Mouse (Mus musculus): Measurements from ENCODE around the gene Nebl. TPM values are rescaled to one million over a fixed set of nuclear protein-coding genes. Genes with fewer than 3 reads are reported as not detected.

Gene Nebl
- polyA plus RNA-seq, 1 experiment, result 1.2 TPM

GRCm38 (mm10) chr2:17460434-17460833, 270.8 kb downstream of the Nebl start:
- Histone ChIP-seq H3K4me3 (ENCODE audit: low read depth, low read length) (no peak overlapping the region), H3K36me3 (ENCODE audit: control insufficient read depth, insufficient read depth, low read length, poor library complexity, severe bottlenecking) (no peaks in the 10 kb centered on the region), H3K27me3 (ENCODE audit: control insufficient read depth, insufficient read depth, low read length, poor library complexity, severe bottlenecking) (no peaks in the 10 kb centered on the region), H3K9me3 (replicated peaks; ENCODE audit: control insufficient read depth, insufficient read depth, low read length, poor library complexity, severe bottlenecking) (no peaks in the 10 kb centered on the region), H3K9ac (ENCODE audit: low read depth, poor library complexity, severe bottlenecking) (no peak overlapping the region), H3K4me1 (ENCODE audit: control insufficient read depth, insufficient read depth, low read length) (no peaks in the 10 kb centered on the region), H3K27ac (ENCODE audit: insufficient read depth, low read length) (no peak overlapping the region)
- TF ChIP-seq POLR2A (IDR thresholded peaks at IDR 0.05; ENCODE audit: insufficient read depth, low read length) (no peak), EP300 (IDR thresholded peaks at IDR 0.05; ENCODE audit: insufficient read depth, low read depth, low read length) (no peak), CTCF (IDR thresholded peaks at IDR 0.05; ENCODE audit: low read depth, low read length) (no peak)

DNA sequence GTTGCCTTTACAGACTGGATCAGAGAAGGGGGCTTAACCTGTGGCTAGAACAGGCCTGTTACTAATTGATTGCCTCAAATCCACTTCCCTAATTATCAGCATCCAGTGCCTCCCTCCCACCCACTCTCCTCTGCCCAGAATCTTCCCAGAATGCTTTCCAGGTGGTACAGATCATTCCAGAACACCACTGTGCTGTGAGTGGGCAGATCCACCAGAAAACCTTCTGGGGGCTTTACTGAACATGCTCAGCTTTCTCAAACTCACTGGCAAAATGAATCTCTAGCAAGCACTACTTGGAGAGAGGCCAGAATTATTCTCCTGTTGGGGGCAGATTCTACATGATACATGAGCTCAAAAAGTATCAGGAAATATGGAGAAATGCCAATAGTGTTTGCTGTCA, 277.6 kb downstream of the Nebl start:
- no peaks in the 10 kb centered on the region for H3K36me3 ChIP-seq (ENCODE audit: control insufficient read depth, insufficient read depth, low read length, poor library complexity, severe bottlenecking)
- TF ChIP-seq POLR2A (IDR thresholded peaks at IDR 0.05; ENCODE audit: insufficient read depth, low read length) (no peak), EP300 (IDR thresholded peaks at IDR 0.05; ENCODE audit: insufficient read depth, low read depth, low read length) (no peak), CTCF (IDR thresholded peaks at IDR 0.05; ENCODE audit: low read depth, low read length) (no peak)
- H3K27ac ChIP-seq (ENCODE audit: insufficient read depth, low read length), result no peak overlapping the region
- H3K4me1 ChIP-seq (ENCODE audit: control insufficient read depth, insufficient read depth, low read length), result no peaks in the 10 kb centered on the region
- H3K9ac ChIP-seq (ENCODE audit: low read depth, poor library complexity, severe bottlenecking), result no peak overlapping the region
- H3K27me3 ChIP-seq (ENCODE audit: control insufficient read depth, insufficient read depth, low read length, poor library complexity, severe bottlenecking), result no peaks in the 10 kb centered on the region
- no peak overlapping the region for H3K4me3 ChIP-seq (ENCODE audit: low read depth, low read length)
- H3K9me3 ChIP-seq (replicated peaks; ENCODE audit: control insufficient read depth, insufficient read depth, low read length, poor library complexity, severe bottlenecking), result no peaks in the 10 kb centered on the region

DNA sequence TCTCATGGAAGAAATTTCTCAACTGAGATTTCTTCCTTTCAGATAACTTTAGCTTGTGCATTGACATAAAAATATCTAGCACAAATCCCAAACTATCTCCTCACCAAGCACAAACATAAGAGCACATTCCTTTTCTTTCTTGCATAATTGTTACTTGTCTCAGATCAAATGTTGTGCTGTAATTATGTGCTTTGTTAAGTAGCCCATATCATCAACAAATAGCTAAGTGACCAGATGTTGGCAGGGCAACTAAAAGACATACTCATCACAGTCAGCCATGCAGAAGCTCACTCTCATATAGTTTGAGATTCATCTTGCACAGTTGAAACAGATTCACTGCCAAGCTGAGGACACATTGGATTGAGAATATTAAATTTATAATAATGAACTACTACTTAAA, 282.9 kb downstream of the Nebl start:
- no peak overlapping the region for H3K9ac ChIP-seq (ENCODE audit: low read depth, poor library complexity, severe bottlenecking)
- no peaks in the 10 kb centered on the region; the same call in 1 of the 2 replicates for H3K9me3 ChIP-seq (replicated peaks; ENCODE audit: control insufficient read depth, insufficient read depth, low read length, poor library complexity, severe bottlenecking)
- no peaks in the 10 kb centered on the region for H3K4me1 ChIP-seq (ENCODE audit: control insufficient read depth, insufficient read depth, low read length)
- H3K36me3 ChIP-seq (ENCODE audit: control insufficient read depth, insufficient read depth, low read length, poor library complexity, severe bottlenecking), result no peaks in the 10 kb centered on the region
- H3K4me3 ChIP-seq (ENCODE audit: low read depth, low read length), result no peak overlapping the region
- no peak for TF ChIP-seq POLR2A (IDR thresholded peaks at IDR 0.05; ENCODE audit: insufficient read depth, low read length)
- no peak for TF ChIP-seq EP300 (IDR thresholded peaks at IDR 0.05; ENCODE audit: insufficient read depth, low read depth, low read length)
- no peak for TF ChIP-seq CTCF (IDR thresholded peaks at IDR 0.05; ENCODE audit: low read depth, low read length)
- H3K27me3 ChIP-seq (ENCODE audit: control insufficient read depth, insufficient read depth, low read length, poor library complexity, severe bottlenecking), result no peaks in the 10 kb centered on the region
- no peak overlapping the region for H3K27ac ChIP-seq (ENCODE audit: insufficient read depth, low read length)

DNA sequence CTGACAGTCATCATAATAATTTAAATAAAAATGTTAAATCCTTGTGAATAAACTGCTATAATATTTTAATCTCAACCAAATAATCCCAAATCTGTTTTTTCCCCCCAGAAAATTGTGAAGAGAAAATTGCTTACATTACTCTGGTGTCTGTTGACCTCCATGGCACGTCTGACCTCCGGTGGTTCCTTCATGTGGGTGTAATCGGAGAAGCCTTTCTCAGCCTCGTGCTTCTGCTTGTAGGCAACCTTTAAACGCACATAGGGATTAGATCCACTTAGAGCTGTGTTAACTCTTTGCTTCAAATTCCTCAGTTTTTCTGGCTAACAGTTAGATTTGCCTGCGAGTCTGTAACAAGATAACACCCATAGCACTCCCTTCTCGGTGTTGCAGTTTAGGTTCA, 287.7 kb downstream of the Nebl start:
- Histone ChIP-seq H3K27ac (ENCODE audit: insufficient read depth, low read length) (no peak overlapping the region), H3K4me1 (ENCODE audit: control insufficient read depth, insufficient read depth, low read length) (no peaks in the 10 kb centered on the region), H3K9me3 (replicated peaks; ENCODE audit: control insufficient read depth, insufficient read depth, low read length, poor library complexity, severe bottlenecking) (no peaks in the 10 kb centered on the region; the same call in 1 of the 2 replicates), H3K27me3 (ENCODE audit: control insufficient read depth, insufficient read depth, low read length, poor library complexity, severe bottlenecking) (no peaks in the 10 kb centered on the region), H3K9ac (ENCODE audit: low read depth, poor library complexity, severe bottlenecking) (no peak overlapping the region), H3K4me3 (ENCODE audit: low read depth, low read length) (no peak overlapping the region), H3K36me3 (ENCODE audit: control insufficient read depth, insufficient read depth, low read length, poor library complexity, severe bottlenecking) (no peaks in the 10 kb centered on the region)
- TF ChIP-seq EP300 (IDR thresholded peaks at IDR 0.05; ENCODE audit: insufficient read depth, low read depth, low read length) (no peak), POLR2A (IDR thresholded peaks at IDR 0.05; ENCODE audit: insufficient read depth, low read length) (no peak), CTCF (IDR thresholded peaks at IDR 0.05; ENCODE audit: low read depth, low read length) (no peak)

- Histone ChIP-seq H3K9me3 (replicated peaks; ENCODE audit: control insufficient read depth, insufficient read depth, low read length, poor library complexity, severe bottlenecking) (no peaks in the 10 kb centered on the region), H3K4me3 (ENCODE audit: low read depth, low read length) (no peak overlapping the region), H3K27ac (ENCODE audit: insufficient read depth, low read length) (no peak overlapping the region), H3K36me3 (ENCODE audit: control insufficient read depth, insufficient read depth, low read length, poor library complexity, severe bottlenecking) (no peaks in the 10 kb centered on the region), H3K27me3 (ENCODE audit: control insufficient read depth, insufficient read depth, low read length, poor library complexity, severe bottlenecking) (no peaks in the 10 kb centered on the region; the same call in 1 of the 2 replicates), H3K9ac (ENCODE audit: low read depth, poor library complexity, severe bottlenecking) (no peak overlapping the region), H3K4me1 (ENCODE audit: control insufficient read depth, insufficient read depth, low read length) (no peaks in the 10 kb centered on the region)
- TF ChIP-seq CTCF (IDR thresholded peaks at IDR 0.05; ENCODE audit: low read depth, low read length) (no peak), POLR2A (IDR thresholded peaks at IDR 0.05; ENCODE audit: insufficient read depth, low read length) (no peak), EP300 (IDR thresholded peaks at IDR 0.05; ENCODE audit: insufficient read depth, low read depth, low read length) (no peak)
Measured at GRCm38 (mm10) chr2:17438317-17438716, 292.9 kb downstream of the Nebl start.

DNA sequence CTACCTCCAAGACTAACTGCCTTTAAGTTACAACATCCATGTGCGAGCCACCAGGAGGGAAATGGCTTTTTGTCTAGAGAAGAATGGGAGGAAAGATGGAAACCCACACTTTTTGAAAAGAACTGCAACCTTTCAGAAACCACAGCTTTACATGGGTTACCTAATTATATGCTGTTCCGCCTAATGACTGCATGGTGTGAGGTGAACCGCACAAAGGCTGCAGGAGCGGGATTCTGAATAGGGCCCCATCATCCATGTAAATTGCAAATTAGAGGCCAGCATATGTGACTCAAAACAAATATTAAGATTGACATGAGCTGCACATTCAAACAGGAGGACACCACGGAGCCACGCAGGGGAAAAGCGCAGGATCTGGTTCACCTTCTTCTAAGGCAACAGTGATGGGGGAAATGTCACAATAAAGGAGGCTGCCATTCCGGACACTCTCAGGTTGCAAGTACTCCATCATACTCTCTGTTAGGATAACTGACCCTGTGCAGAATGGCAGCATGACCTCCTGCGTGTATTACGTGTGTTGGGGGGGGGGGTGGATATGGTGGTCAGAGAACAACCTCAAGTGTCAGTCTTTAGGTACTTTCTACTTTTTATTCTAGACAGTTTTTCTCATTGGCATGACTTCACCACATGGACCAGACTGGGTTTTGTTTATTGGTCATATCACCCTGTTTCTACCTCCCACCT, 294.4 kb downstream of the Nebl start:
- Histone ChIP-seq H3K27me3 (ENCODE audit: control insufficient read depth, insufficient read depth, low read length, poor library complexity, severe bottlenecking) (no peaks in the 10 kb centered on the region; the same call in 1 of the 2 replicates), H3K4me3 (ENCODE audit: low read depth, low read length) (no peak overlapping the region), H3K36me3 (ENCODE audit: control insufficient read depth, insufficient read depth, low read length, poor library complexity, severe bottlenecking) (no peaks in the 10 kb centered on the region), H3K9me3 (replicated peaks; ENCODE audit: control insufficient read depth, insufficient read depth, low read length, poor library complexity, severe bottlenecking) (no peaks in the 10 kb centered on the region), H3K9ac (ENCODE audit: low read depth, poor library complexity, severe bottlenecking) (no peak overlapping the region), H3K27ac (ENCODE audit: insufficient read depth, low read length) (no peak overlapping the region), H3K4me1 (ENCODE audit: control insufficient read depth, insufficient read depth, low read length) (no peaks in the 10 kb centered on the region)
- TF ChIP-seq CTCF (IDR thresholded peaks at IDR 0.05; ENCODE audit: low read depth, low read length) (no peak), POLR2A (IDR thresholded peaks at IDR 0.05; ENCODE audit: insufficient read depth, low read length) (no peak), EP300 (IDR thresholded peaks at IDR 0.05; ENCODE audit: insufficient read depth, low read depth, low read length) (no peak)
